Mouse (Mus musculus) liver, adult 2 months (tissue): ENCODE measurements around the gene Itgb2.

Experiments used
- CTCF ChIP-seq: fragments of 200-500 bp; IDR thresholded peaks from 2 replicates; pipeline ENCODE4 v1.5.1; 2011; ENCODE audit warnings: low read depth, low read length, control low read depth
- POLR2A ChIP-seq: fragments of 200-500 bp; IDR thresholded peaks from 2 replicates; pipeline ENCODE4 v1.6.1; 2011; ENCODE audit warnings: low read length, control low read depth; ENCODE audit not compliant: insufficient read depth; ENCODE audit errors: extremely low read depth

DNA sequence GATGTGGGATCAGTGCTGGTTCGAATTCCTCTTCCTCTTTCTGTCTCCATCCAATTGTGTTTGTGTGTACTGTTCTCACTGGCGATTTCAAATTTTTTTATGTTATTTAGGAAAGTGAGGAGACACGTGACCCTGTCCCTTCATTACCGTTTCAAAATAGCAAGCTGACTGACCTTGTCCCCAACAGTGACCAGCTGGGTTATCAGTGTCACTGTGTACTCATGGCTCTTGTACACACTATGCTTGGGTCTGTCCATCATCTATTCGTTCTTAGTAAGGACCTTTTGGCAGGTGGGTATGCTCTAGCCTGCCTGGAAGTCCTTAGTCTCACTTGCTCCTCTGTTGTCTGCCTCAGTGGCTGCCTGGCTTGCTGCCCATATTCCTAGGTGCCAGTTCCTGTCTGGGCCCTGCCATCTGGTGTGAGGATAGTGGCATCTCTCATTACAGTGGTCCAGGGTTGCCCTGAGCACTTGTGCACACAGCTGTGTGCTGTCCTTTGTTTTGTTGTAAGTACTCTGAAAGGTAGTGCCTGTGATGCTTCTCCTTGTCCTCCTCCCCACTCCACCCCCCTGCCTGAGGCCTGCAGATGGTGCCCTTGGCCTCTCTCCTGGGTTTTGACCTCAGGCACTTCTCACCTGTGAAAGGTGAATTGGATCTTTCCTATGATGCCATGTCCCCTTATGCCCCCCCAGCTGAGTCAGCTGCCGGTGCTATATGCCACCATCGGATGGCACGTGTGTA is 80.3 kb downstream of the Itgb2 start:
- TF ChIP-seq CTCF = no peak
- TF ChIP-seq POLR2A = no peak
